Mouse (Mus musculus): ENCODE results near the gene Prkca. TPM values are rescaled to one million over a fixed set of nuclear protein-coding genes. Genes with fewer than 3 reads are reported as not detected.

The Prkca gene
- polyA plus RNA-seq, 1 experiment, result 42.3 TPM

DNA sequence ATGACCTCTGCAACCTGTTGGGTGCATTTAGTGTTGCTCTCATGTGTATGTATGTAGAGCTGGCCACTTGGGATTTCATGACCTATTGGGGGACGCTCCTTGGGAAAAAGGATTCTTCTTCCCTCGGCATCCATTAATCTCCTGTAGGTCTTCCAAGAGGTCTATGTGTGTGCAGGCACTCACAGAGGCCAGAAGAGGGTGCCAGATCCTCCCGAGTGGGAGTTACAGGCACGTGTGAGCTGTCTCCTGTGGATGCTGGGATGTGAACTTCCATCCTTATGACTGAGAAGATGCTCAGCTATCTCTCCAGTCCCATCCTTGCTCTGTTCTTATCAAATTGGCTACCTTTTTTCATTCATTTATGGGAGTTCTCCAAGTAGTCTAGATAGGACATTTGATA lies 443.3 kb downstream of the Prkca start:
- no peak for TF ChIP-seq POLR2A (IDR thresholded peaks at IDR 0.05; ENCODE audit: extremely low read depth, insufficient read depth, low read length)
- 0 out of 2 replicates have a peak, but pooled peaks have one; percentile 17 for TF ChIP-seq CTCF (IDR thresholded peaks at IDR 0.05; ENCODE audit: extremely low read depth, insufficient read depth, low read length)
- Histone ChIP-seq H3K4me3 (ENCODE audit: insufficient read depth, low read length) (no peak overlapping the region), H3K27ac (ENCODE audit: insufficient read depth, low read length) (no peak overlapping the region), H3K4me1 (ENCODE audit: control insufficient read depth, insufficient read depth, low read length) (peaks cover 3% of the 10 kb centered on the region; the same call in 1 of the 2 replicates)

DNA sequence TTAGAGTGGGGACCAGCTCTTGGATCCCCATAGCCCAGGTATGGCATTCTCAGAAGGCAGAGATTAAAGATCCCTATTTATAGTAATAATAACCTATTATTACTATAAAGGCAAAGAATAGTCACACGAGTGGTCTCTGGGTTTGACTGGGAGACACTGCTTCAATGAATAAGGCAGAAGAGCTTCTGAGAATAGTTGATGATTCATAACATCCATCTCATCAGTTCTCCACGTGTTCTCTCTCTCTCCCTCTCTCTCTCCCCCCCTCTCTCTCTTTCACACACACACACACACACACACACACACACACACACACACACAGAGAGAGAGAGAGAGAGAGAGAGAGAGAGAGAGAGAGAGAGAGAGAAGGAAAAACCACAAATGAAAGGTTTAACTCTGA lies 445.0 kb downstream of the Prkca start:
- Histone ChIP-seq H3K4me1 (ENCODE audit: control insufficient read depth, insufficient read depth, low read length) (peaks cover 7% of the 10 kb centered on the region), H3K4me3 (ENCODE audit: insufficient read depth, low read length) (no peak overlapping the region), H3K27ac (ENCODE audit: insufficient read depth, low read length) (no peak overlapping the region)
- TF ChIP-seq CTCF (IDR thresholded peaks at IDR 0.05; ENCODE audit: extremely low read depth, insufficient read depth, low read length) (no peak), POLR2A (IDR thresholded peaks at IDR 0.05; ENCODE audit: extremely low read depth, insufficient read depth, low read length) (no peak)

DNA sequence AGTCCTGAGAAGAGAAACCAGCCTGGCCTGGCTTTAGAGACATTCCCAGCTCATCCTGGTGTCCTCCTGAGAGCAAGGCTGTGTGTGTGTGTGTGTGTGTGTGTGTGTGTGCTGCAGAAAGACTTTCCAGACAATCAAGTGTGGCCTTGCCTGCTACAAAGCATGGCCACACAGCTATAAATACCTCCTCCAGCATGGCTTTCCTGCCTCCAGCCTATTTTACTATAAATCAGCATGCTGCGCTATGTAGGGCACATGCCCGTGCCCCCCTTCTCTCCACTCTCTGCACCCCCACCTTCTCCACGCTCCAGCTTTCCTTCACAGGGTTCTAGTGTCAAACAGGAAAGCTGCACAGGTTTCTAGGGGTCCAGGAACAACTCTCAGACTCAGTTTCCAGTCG lies 448.1 kb downstream of the Prkca start:
- TF ChIP-seq POLR2A (IDR thresholded peaks at IDR 0.05; ENCODE audit: extremely low read depth, insufficient read depth, low read length) (no peak), CTCF (IDR thresholded peaks at IDR 0.05; ENCODE audit: extremely low read depth, insufficient read depth, low read length) (no peak)
- Histone ChIP-seq H3K27ac (ENCODE audit: insufficient read depth, low read length) (no peak overlapping the region), H3K4me3 (ENCODE audit: insufficient read depth, low read length) (no peak overlapping the region), H3K4me1 (ENCODE audit: control insufficient read depth, insufficient read depth, low read length) (peaks cover 7% of the 10 kb centered on the region)

DNA sequence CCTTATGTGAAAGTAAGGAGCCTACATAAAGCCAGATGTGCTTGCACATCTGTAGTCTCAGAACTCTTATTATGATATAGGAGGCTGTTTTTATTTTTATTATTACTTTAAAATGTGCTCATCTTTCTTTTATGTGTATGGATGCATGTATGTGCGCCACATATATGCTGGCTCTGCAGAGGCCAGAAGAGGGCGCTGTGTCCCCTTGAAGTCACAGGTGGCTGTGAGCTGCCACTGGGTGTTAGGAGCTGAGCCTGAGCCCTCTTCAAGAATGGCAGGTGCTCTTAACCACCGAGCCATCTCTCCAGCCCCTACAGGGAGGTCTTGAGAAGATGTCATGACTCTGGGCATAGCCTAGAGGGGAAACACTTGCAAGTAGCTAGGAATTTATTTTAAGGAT lies 452.4 kb downstream of the Prkca start:
- H3K27ac ChIP-seq (ENCODE audit: insufficient read depth, low read length), result no peak overlapping the region
- H3K4me3 ChIP-seq (ENCODE audit: insufficient read depth, low read length), result no peak overlapping the region
- peaks cover 5% of the 10 kb centered on the region for H3K4me1 ChIP-seq (ENCODE audit: control insufficient read depth, insufficient read depth, low read length)
- TF ChIP-seq POLR2A (IDR thresholded peaks at IDR 0.05; ENCODE audit: extremely low read depth, insufficient read depth, low read length) (no peak), CTCF (IDR thresholded peaks at IDR 0.05; ENCODE audit: extremely low read depth, insufficient read depth, low read length) (no peak)

DNA sequence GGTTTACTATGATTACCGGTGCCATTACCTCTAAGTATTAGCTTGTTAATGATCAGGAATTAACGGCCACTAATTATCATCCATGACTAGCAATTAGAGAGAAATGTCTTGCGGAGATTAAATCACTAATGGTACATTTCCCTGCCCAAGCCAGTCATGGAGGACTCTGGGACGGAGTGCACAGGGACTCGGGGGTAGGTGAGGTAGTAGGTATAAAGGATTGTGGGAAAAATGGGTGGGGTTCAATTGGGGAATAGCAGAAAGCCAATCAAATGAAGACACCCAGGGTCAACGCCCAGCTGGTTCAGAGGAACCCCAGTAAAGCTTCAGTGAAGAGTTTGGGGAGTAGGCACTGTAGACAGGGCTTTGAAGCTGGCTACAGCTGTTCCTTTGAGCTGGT lies 456.4 kb downstream of the Prkca start:
- Histone ChIP-seq H3K4me3 (ENCODE audit: insufficient read depth, low read length) (no peak overlapping the region), H3K27ac (ENCODE audit: insufficient read depth, low read length) (no peak overlapping the region), H3K4me1 (ENCODE audit: control insufficient read depth, insufficient read depth, low read length) (no peaks in the 10 kb centered on the region)
- TF ChIP-seq CTCF (IDR thresholded peaks at IDR 0.05; ENCODE audit: extremely low read depth, insufficient read depth, low read length), result no peak
- no peak for TF ChIP-seq POLR2A (IDR thresholded peaks at IDR 0.05; ENCODE audit: extremely low read depth, insufficient read depth, low read length)

Other genes starting within 250 kb of the Prkca start
- gene Apoh, start 574 bp downstream of the Prkca start, polyA plus RNA-seq (2012; rRNA removed), result 0.61 and 0.73 TPM in 2 replicates
- 2.5 and 3.8 TPM in 2 replicates for gene Cep112, start 81.3 kb upstream of the Prkca start, polyA plus RNA-seq (2012; rRNA removed)